Mouse (Mus musculus) midbrain, embryonic 14.5 days (tissue): ENCODE measurements around the gene Krt17. TPM values are rescaled to one million over a fixed set of nuclear protein-coding genes. Genes with fewer than 3 reads are reported as not detected.
A peak's percentile ranks its signal among the peaks of the same experiment; 100 is the strongest.
"Not testable (repeated sequence)": the region's sequence is repeated elsewhere in the genome, so short reads cannot be mapped to it uniquely, and the experiment has no call there.

Source experiments
- ATAC-seq: fragments of 200-750 bp; cut with Nextera tagmentation; 2 replicates; pipeline ENCODE4 v1.8.0; 2017; ENCODE audit warnings: moderate number of reproducible peaks, moderate library complexity; ENCODE audit not compliant: low FRiP score, low TSS enrichment
- DNase-seq: peaks from one replicate; pipeline ENCODE4 v3.0.0-alpha.2; 2015
- H3K27ac ChIP-seq: fragments of 300-500 bp; sonication (generic); replicated peaks from 2 replicates; pipeline ENCODE4 v1.5.1; 2014; ENCODE audit warnings: mild to moderate bottlenecking, low read depth, low read length, moderate library complexity
- H3K27me3 ChIP-seq: fragments of 300-500 bp; sonication (generic); 2 replicates; pipeline ENCODE4 v1.6.1; 2014; ENCODE audit warnings: low read length, control low read depth, mixed read lengths; ENCODE audit not compliant: control insufficient read depth, insufficient read depth
- H3K36me3 ChIP-seq: fragments of 300-500 bp; sonication (generic); 2 replicates; pipeline ENCODE4 v1.6.1; 2014; ENCODE audit warnings: low read length, control low read depth; ENCODE audit not compliant: control insufficient read depth, insufficient read depth
- H3K4me1 ChIP-seq: fragments of 300-500 bp; sonication (generic); 2 replicates; pipeline ENCODE4 v1.6.1; 2014; ENCODE audit warnings: mild to moderate bottlenecking, antibody characterized with exemption, low read length, control low read depth; ENCODE audit not compliant: control insufficient read depth, insufficient read depth
- H3K4me2 ChIP-seq: fragments of 300-500 bp; sonication (generic); 2 replicates; pipeline ENCODE4 v1.6.1; 2014; ENCODE audit warnings: mild to moderate bottlenecking, low read length, moderate library complexity
- H3K4me3 ChIP-seq: fragments of 300-500 bp; sonication (generic); replicated peaks from 2 replicates; pipeline ENCODE4 v1.5.1; 2014; ENCODE audit warnings: low read depth, low read length
- H3K9ac ChIP-seq: fragments of 300-500 bp; sonication (generic); replicated peaks from 2 replicates; pipeline ENCODE4 v1.6.1; 2014; ENCODE audit warnings: mild to moderate bottlenecking, low read length, moderate library complexity
- H3K9me3 ChIP-seq: fragments of 300-500 bp; sonication (generic); 2 replicates; pipeline ENCODE4 v1.6.1; 2016; ENCODE audit warnings: low read length, control low read depth, mixed read lengths; ENCODE audit not compliant: control insufficient read depth
- WGBS: fragments of 180-500 bp; shearing (Covaris S2); extraction: QIAGEN DNeasy Blood & Tissue Kit; methylation state at CpG from one replicate; pipeline ENCODE4 v1.1.7; 2014; 5-methylcytosine and 5-hydroxymethylcytosine counted together
- polyA plus RNA-seq: library from polyadenylated mRNA; unstranded; fragments of >200 nt; fragmentation: Nextera tagmentation; extraction: Ambion mirVana; gene quantifications from 2 replicates; pipeline ENCODE4 v1.2.1, GENCODE M21; 2014

The Krt17 gene
- not detected in 2 replicates for polyA plus RNA-seq

DNA sequence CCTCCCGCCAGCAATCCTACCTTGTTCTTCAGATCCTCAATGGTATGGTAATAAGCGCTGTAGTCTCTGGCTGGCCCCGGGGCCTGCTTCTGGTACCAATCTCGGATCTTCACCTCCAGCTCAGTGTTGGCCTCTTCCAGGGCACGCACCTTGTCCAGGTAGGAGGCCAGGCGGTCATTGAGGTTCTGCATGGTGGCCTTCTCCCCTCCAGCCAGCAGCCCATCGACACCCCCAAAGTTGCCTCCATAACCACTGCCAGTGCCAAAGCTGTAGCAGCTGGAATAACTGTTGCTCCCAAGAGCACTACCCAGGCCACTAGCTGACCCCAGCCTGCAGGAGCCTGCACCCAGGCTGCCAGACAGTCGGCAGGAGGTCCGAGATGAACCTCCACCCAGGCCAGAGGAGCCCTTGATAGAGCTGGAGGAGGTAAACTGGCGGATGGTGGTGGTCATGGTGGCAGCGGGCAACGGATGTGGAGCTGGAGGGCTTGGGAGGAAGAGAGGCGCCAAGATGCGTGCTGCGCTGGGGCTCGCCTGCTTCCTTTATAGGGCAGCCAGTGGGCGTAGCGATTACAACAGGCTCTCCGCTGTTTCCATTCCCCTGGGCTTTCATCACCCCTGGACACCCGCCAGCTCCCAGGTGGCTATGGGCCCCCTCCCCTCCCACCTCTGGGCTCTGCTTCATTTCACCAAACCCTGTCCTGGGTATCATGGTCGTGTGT is at the start of gene Krt17:
Gene Krt17, minus strand, starts transcription at position 516 of the 721 bp plus-strand sequence.
- ATAC-seq (no peak), DNase-seq (no peak)
- WGBS, result 84% methylated on average over 20 of the region's 21 CpGs
- H3K4me2 ChIP-seq, result no peak within 1 kb of the TSS
- no peaks in the 10 kb centered on the region for H3K36me3 ChIP-seq
- H3K9me3 ChIP-seq, result no peaks in the 10 kb centered on the region
- no peaks in the 10 kb centered on the region for H3K27me3 ChIP-seq
- H3K27ac ChIP-seq, result no peak within 1 kb of the TSS
- no peak within 1 kb of the TSS for H3K9ac ChIP-seq
- no peaks in the 10 kb centered on the region for H3K4me1 ChIP-seq
- no peak within 1 kb of the TSS for H3K4me3 ChIP-seq

GRCm38 (mm10) chr11:100308672-100309071 is 47.8 kb upstream of the Krt17 start:
- 90% methylated on average over 6 of the region's 6 CpGs for WGBS
- not testable (repeated sequence) for H3K4me3 ChIP-seq, ATAC-seq, DNase-seq, H3K9me3 ChIP-seq, H3K4me2 ChIP-seq, H3K4me1 ChIP-seq, H3K27ac ChIP-seq, H3K27me3 ChIP-seq, H3K9ac ChIP-seq, H3K36me3 ChIP-seq

GRCm38 (mm10) chr11:100307900-100308299 is 47.1 kb upstream of the Krt17 start:
- Histone ChIP-seq H3K9me3 (no peaks in the 10 kb centered on the region), H3K4me1 (no peaks in the 10 kb centered on the region), H3K36me3 (no peaks in the 10 kb centered on the region), H3K27me3 (no peaks in the 10 kb centered on the region), H3K4me2 (no peak overlapping the region), H3K4me3 (no peak overlapping the region), H3K9ac (no peak overlapping the region), H3K27ac (no peak overlapping the region)
- no peak for ATAC-seq
- no peak for DNase-seq
- WGBS, result 94% methylated on average over 5 of the region's 5 CpGs

GRCm38 (mm10) chr11:100301292-100301691 is 40.5 kb upstream of the Krt17 start:
- Histone ChIP-seq H3K4me2 (no peak overlapping the region), H3K27me3 (no peaks in the 10 kb centered on the region), H3K27ac (no peak overlapping the region), H3K9ac (no peak overlapping the region), H3K4me1 (no peaks in the 10 kb centered on the region), H3K4me3 (no peak overlapping the region), H3K36me3 (no peaks in the 10 kb centered on the region), H3K9me3 (no peaks in the 10 kb centered on the region)
- no peak for ATAC-seq
- no peak for DNase-seq
- WGBS, result 90% methylated on average over 5 of the region's 5 CpGs

- peak; percentile 85 for DNase-seq
- H3K9me3 ChIP-seq, result no peaks in the 10 kb centered on the region
- H3K4me2 ChIP-seq, result no peak overlapping the region
- no peaks in the 10 kb centered on the region for H3K36me3 ChIP-seq
- H3K4me1 ChIP-seq, result no peaks in the 10 kb centered on the region
- no peak overlapping the region for H3K27ac ChIP-seq
- WGBS, result 11% methylated on average over 5 of the region's 5 CpGs
- no peak overlapping the region for H3K4me3 ChIP-seq
- no peaks in the 10 kb centered on the region for H3K27me3 ChIP-seq
- ATAC-seq, result no peak
- no peak overlapping the region for H3K9ac ChIP-seq
Measured at GRCm38 (mm10) chr11:100300293-100300692, 39.5 kb upstream of the Krt17 start.

DNA sequence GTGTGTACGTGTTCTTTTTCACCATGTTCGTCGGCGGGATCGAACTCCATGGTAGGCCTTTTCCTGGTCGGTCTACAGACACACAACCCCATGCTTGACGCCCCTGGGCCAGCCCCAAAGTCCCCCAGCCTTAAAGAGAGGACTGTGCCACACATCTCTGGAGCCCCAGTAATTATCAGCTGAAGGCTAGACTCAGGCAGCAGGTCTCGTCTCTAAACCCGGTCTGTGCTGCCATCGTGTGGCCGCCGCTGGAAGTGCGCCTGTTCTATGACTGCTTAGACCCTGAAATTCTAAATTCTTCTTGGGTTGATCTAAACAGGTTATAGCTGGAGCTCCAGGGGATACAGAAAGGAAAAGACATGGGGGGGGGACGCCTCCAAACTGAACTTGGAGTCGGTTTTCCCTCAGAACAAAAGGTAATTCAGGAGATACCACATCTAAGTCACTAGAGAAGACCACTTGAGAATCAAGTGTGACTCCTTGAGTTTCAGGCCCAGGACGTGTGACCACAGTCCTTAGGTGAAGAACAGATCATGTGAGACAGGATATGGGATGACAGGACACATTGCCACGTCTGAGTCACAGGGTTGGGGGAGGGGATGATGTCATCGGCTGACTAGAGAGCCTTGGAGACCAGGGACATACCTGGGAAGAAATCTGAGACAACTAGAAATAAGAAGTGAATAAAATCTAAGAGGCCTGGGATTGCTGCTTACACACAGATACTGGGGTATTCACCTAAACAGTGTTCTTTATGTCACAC is 37.6 kb upstream of the Krt17 start:
- no peak overlapping the region for H3K27ac ChIP-seq
- H3K4me2 ChIP-seq, result peak overlapping the region; percentile 34
- H3K36me3 ChIP-seq, result no peaks in the 10 kb centered on the region
- ATAC-seq (peak; percentile 37; the same call in 1 of the 2 replicates), DNase-seq (peak; percentile 88)
- no peaks in the 10 kb centered on the region for H3K9me3 ChIP-seq
- WGBS, result 21% methylated on average over 18 of the region's 18 CpGs
- H3K9ac ChIP-seq, result no peak overlapping the region
- H3K27me3 ChIP-seq, result no peaks in the 10 kb centered on the region
- no peak overlapping the region for H3K4me3 ChIP-seq
- no peaks in the 10 kb centered on the region for H3K4me1 ChIP-seq

DNA sequence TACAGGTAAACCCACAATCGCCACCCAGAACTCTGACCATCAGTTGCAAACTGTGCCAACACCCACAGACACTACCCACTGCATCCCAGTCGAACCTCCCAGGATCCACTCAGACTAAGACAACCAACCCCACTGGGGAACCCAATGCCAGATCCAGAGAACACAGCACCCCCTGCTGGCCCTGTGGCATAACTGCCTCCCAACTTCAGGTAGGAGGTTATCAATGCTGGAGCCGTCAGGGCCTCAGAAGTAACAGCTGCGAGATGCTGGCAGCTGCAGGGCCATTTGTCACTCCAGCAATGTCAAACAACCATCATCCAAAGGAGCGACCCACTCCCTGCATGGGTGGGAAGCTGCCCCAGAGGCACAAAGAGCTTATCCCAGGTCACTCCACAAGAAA is 37.0 kb upstream of the Krt17 start:
- no peak overlapping the region for H3K9ac ChIP-seq
- H3K4me2 ChIP-seq, result peak overlapping the region; percentile 34
- H3K27ac ChIP-seq, result no peak overlapping the region
- no peak for ATAC-seq
- H3K4me1 ChIP-seq, result no peaks in the 10 kb centered on the region
- no peaks in the 10 kb centered on the region for H3K27me3 ChIP-seq
- no peak for DNase-seq
- H3K4me3 ChIP-seq, result no peak overlapping the region
- H3K9me3 ChIP-seq, result no peaks in the 10 kb centered on the region
- no peaks in the 10 kb centered on the region for H3K36me3 ChIP-seq
- 47% methylated on average over 5 of the region's 5 CpGs for WGBS

DNA sequence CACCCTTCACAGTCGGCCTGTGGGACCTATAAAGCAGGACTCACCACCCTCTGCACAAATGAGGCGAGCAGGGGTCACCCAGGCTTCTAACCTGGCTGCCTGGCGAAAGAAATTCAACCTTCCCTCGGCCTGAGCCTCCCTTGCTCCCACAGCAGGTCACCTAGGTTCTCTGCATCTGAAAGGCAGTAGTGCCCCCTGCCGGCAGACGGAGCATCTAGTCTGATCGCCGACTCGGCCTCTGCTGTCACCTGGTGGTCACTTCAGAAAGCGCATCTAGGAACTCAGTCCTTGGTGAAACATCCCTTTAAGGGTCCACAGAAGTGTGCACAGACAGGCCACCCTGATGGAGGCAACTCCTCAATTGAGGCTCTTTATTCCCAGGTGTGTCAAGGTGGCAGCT is 34.5 kb upstream of the Krt17 start:
- no peaks in the 10 kb centered on the region for H3K9me3 ChIP-seq
- no peak overlapping the region for H3K9ac ChIP-seq

More for the DNA sequence above, 34.5 kb upstream of the Krt17 start:
- no peak for ATAC-seq
- Histone ChIP-seq H3K4me1 (no peaks in the 10 kb centered on the region), H3K27ac (no peak overlapping the region), H3K36me3 (no peaks in the 10 kb centered on the region), H3K4me2 (peak overlapping the region; percentile 30), H3K4me3 (no peak overlapping the region), H3K27me3 (no peaks in the 10 kb centered on the region)
- DNase-seq, result peak; percentile 92
- WGBS, result 5% methylated on average over 10 of the region's 10 CpGs
